Mouse (Mus musculus) hindbrain, embryonic 13.5 days (tissue): ENCODE results near the gene Gm9046. TPM values are rescaled to one million over a fixed set of nuclear protein-coding genes. Genes with fewer than 3 reads are reported as not detected.
A peak's percentile ranks its signal among the peaks of the same experiment; 100 is the strongest.
"Not testable (repeated sequence)": the region's sequence is repeated elsewhere in the genome, so short reads cannot be mapped to it uniquely, and the experiment has no call there.

ENCODE experiments used
- ATAC-seq: fragments of 200-750 bp; cut with Nextera tagmentation; 2 replicates; pipeline ENCODE4 v1.8.0; 2017; ENCODE audit warnings: moderate TSS enrichment; ENCODE audit not compliant: low FRiP score
- H3K27ac ChIP-seq: fragments of 300-500 bp; sonication (generic); 2 replicates; pipeline ENCODE4 v1.5.1; 2015; ENCODE audit warnings: inconsistent platforms, mild to moderate bottlenecking, moderate library complexity
- H3K27me3 ChIP-seq: fragments of 300-500 bp; sonication (generic); 2 replicates; pipeline ENCODE4 v1.6.1; 2015; ENCODE audit warnings: mild to moderate bottlenecking, inconsistent platforms
- H3K36me3 ChIP-seq: fragments of 300-500 bp; sonication (generic); 2 replicates; pipeline ENCODE4 v1.6.1; 2015; ENCODE audit warnings: mild to moderate bottlenecking, inconsistent platforms
- H3K4me1 ChIP-seq: fragments of 300-500 bp; sonication (generic); replicated peaks from 2 replicates; pipeline ENCODE4 v1.6.1; 2015; ENCODE audit warnings: inconsistent platforms
- H3K4me2 ChIP-seq: fragments of 300-500 bp; sonication (generic); 2 replicates; pipeline ENCODE4 v1.6.1; 2015; ENCODE audit warnings: inconsistent platforms, mild to moderate bottlenecking, moderate library complexity
- H3K4me3 ChIP-seq: fragments of 300-500 bp; sonication (generic); 2 replicates; pipeline ENCODE4 v1.5.1; 2015; ENCODE audit warnings: mild to moderate bottlenecking, inconsistent platforms
- H3K9ac ChIP-seq: fragments of 300-500 bp; sonication (generic); 2 replicates; pipeline ENCODE4 v1.6.1; 2015; ENCODE audit warnings: mild to moderate bottlenecking, inconsistent platforms
- H3K9me3 ChIP-seq: fragments of 300-500 bp; sonication (generic); 2 replicates; pipeline ENCODE4 v1.6.1; 2016; ENCODE audit warnings: inconsistent platforms
- WGBS: fragments of 180-500 bp; shearing (Covaris S2); methylation state at CpG from one replicate; pipeline ENCODE4 v1.1.7; 2015; 5-methylcytosine and 5-hydroxymethylcytosine counted together
- polyA plus RNA-seq: library from polyadenylated mRNA; unstranded; fragments of >200 nt; fragmentation: Nextera tagmentation; extraction: Ambion mirVana; gene quantifications from 2 replicates; pipeline ENCODE4 v1.2.1, GENCODE M21; 2015

The Gm9046 gene
- polyA plus RNA-seq = not detected in 2 replicates

DNA sequence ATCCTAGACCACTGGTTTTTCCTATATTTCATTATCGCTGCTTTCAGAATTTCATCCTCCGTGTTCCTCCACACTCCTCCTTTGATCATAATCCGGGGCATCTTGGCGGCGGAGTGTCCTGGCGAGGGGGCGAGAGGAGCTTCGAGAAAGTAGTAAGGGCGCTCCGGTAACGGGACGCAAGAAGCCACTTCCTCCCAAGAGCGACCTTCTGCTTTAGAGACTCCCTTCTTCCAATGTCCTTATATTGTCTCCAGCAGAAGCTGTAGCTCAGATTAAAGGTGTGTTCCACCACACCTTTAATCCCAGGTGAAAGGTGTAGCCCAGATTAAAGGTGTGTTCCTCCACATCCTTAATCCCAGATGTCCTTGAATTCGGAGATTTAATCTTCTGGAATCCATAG, at the start of gene Gm9046:
Gm9046 (minus strand) TSS at position 101 of the 400 bp plus-strand sequence.
- no CpG with 5 or more reads among the region's 14 CpGs for WGBS
- H3K4me2 ChIP-seq, H3K27ac ChIP-seq, H3K27me3 ChIP-seq, H3K4me1 ChIP-seq, H3K9me3 ChIP-seq, ATAC-seq, H3K36me3 ChIP-seq, H3K4me3 ChIP-seq, H3K9ac ChIP-seq: not testable (repeated sequence)

DNA sequence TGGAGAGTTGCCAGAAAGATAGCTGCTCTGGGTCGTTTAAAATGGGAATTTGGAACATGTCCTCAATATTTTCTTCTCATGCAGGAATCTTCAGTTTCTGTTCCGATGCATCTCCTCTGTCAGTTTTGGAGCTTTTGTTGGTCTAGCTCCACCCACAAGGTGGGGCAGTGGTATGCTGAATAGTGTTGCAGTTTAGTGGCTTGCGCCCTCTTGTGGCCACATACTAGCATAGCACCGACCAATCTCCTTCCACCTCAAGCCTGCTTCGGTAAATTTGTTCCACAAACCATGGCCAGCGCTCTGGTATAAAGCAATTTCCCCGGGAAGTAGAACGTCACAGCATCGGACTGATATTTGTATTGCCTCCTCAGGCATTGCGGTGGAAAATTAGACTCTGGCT, 27.4 kb upstream of the Gm9046 start:
- H3K4me3 ChIP-seq = 0 out of 2 replicates have a peak overlapping the region, but pooled peaks have one; percentile 15
- H3K27ac ChIP-seq = no peak overlapping the region
- no peak overlapping the region for H3K9ac ChIP-seq
- no peaks in the 10 kb centered on the region for H3K4me1 ChIP-seq
- ATAC-seq = peak; percentile 88
- H3K4me2 ChIP-seq = peak overlapping the region; percentile 36
- H3K27me3 ChIP-seq = 0 out of 2 replicates have a peak, but pooled peaks cover 4% of the 10 kb centered on the region
- H3K36me3 ChIP-seq = no peaks in the 10 kb centered on the region
- 8% methylated on average over 10 of the region's 10 CpGs for WGBS
- no peaks in the 10 kb centered on the region for H3K9me3 ChIP-seq

DNA sequence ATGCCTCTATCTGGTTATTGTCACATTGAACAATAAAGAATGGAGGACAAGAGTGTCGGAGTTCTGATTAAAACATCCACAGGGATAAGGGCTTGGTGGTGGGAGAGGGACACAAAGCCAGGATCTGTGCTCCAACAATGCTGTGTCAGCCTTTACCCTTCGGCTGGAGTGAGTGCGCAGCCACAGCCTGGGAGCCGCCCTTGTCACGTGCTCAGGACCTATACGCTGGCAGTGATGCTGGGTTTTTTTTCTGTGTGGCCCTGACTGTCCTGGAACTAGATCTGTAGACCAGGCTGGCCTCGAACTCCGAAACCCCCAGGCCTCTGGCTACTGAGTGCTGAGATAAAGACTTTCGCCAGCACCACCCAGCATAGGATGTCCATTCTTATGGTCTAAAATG, 26.5 kb upstream of the Gm9046 start:
- Histone ChIP-seq H3K4me3 (no peak overlapping the region), H3K9me3 (no peaks in the 10 kb centered on the region), H3K36me3 (no peaks in the 10 kb centered on the region), H3K27me3 (0 out of 2 replicates have a peak, but pooled peaks cover 4% of the 10 kb centered on the region), H3K4me1 (no peaks in the 10 kb centered on the region), H3K9ac (no peak overlapping the region), H3K4me2 (no peak overlapping the region), H3K27ac (no peak overlapping the region)
- ATAC-seq = no peak
- WGBS = 80% methylated on average over 9 of the region's 9 CpGs

DNA sequence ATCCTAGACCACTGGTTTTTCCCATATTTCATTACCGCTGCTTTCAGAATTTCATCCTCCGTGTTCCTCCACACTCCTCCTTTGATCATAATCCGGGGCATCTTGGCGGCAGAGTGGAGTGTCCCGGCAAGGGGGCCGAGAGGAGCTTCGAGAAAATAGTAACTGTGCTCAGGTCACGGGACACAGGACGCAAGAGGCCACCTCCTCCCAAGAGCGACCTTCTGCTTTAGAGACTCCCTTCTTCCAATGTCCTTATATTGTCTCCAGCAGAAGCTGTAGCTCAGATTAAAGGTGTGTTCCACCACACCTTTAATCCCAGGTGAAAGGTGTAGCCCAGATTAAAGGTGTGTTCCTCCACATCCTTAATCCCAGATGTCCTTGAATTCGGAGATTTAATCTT, 10.9 kb upstream of the Gm9046 start, which contains the start of gene Gm9049:
Gm9049 (minus strand) TSS at position 101 of the 400 bp plus-strand sequence.
- H3K4me2 ChIP-seq, H3K4me3 ChIP-seq, H3K36me3 ChIP-seq, H3K9me3 ChIP-seq, H3K27me3 ChIP-seq, H3K9ac ChIP-seq, ATAC-seq, H3K27ac ChIP-seq, H3K4me1 ChIP-seq: not testable (repeated sequence)
- WGBS = 75% methylated on average over 1 of the region's 11 CpGs

DNA sequence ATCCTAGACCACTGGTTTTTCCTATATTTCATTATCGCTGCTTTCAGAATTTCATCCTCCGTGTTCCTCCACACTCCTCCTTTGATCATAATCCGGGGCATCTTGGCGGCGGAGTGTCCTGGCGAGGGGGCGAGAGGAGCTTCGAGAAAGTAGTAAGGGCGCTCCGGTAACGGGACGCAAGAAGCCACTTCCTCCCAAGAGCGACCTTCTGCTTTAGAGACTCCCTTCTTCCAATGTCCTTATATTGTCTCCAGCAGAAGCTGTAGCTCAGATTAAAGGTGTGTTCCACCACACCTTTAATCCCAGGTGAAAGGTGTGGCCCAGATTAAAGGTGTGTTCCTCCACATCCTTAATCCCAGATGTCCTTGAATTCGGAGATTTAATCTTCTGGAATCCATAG, 5.5 kb upstream of the Gm9046 start, which contains the start of gene Gm9048:
Gm9048 (minus strand) TSS at position 101 of the 400 bp plus-strand sequence.
- H3K4me2 ChIP-seq, H3K27me3 ChIP-seq, H3K9me3 ChIP-seq, H3K36me3 ChIP-seq, H3K4me3 ChIP-seq, H3K27ac ChIP-seq, H3K4me1 ChIP-seq, H3K9ac ChIP-seq, ATAC-seq: not testable (repeated sequence)
- 67% methylated on average over 1 of the region's 14 CpGs for WGBS

DNA sequence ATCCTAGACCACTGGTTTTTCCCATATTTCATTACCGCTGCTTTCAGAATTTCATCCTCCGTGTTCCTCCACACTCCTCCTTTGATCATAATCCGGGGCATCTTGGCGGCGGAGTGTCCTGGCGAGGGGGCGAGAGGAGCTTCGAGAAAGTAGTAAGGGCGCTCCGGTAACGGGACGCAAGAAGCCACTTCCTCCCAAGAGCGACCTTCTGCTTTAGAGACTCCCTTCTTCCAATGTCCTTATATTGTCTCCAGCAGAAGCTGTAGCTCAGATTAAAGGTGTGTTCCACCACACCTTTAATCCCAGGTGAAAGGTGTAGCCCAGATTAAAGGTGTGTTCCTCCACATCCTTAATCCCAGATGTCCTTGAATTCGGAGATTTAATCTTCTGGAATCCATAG, 5.3 kb downstream of the Gm9046 start, which contains the start of gene Gm9045:
Gm9045 (minus strand) TSS at position 101 of the 400 bp plus-strand sequence.
- not testable (repeated sequence) for H3K4me1 ChIP-seq, H3K4me3 ChIP-seq, H3K27me3 ChIP-seq, H3K27ac ChIP-seq, H3K36me3 ChIP-seq, H3K9me3 ChIP-seq, ATAC-seq, H3K4me2 ChIP-seq, H3K9ac ChIP-seq
- no CpG with 5 or more reads among the region's 14 CpGs for WGBS

DNA sequence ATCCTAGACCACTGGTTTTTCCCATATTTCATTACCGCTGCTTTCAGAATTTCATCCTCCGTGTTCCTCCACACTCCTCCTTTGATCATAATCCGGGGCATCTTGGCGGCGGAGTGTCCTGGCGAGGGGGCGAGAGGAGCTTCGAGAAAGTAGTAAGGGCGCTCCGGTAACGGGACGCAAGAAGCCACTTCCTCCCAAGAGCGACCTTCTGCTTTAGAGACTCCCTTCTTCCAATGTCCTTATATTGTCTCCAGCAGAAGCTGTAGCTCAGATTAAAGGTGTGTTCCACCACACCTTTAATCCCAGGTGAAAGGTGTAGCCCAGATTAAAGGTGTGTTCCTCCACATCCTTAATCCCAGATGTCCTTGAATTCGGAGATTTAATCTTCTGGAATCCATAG, 10.7 kb downstream of the Gm9046 start, which contains the start of gene Gm9044:
Gm9044 (minus strand) TSS at position 101 of the 400 bp plus-strand sequence.
- not testable (repeated sequence) for H3K27ac ChIP-seq, H3K27me3 ChIP-seq, H3K9ac ChIP-seq, H3K4me3 ChIP-seq, H3K9me3 ChIP-seq, H3K4me2 ChIP-seq, H3K36me3 ChIP-seq, ATAC-seq, H3K4me1 ChIP-seq
- WGBS = no CpG with 5 or more reads among the region's 14 CpGs

DNA sequence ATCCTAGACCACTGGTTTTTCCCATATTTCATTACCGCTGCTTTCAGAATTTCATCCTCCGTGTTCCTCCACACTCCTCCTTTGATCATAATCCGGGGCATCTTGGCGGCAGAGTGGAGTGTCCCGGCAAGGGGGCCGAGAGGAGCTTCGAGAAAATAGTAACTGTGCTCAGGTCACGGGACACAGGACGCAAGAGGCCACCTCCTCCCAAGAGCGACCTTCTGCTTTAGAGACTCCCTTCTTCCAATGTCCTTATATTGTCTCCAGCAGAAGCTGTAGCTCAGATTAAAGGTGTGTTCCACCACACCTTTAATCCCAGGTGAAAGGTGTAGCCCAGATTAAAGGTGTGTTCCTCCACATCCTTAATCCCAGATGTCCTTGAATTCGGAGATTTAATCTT, 16.2 kb downstream of the Gm9046 start, which contains the start of gene Gm9040:
Gm9040 (minus strand) TSS at position 101 of the 400 bp plus-strand sequence.
- H3K4me1 ChIP-seq, H3K27me3 ChIP-seq, H3K4me2 ChIP-seq, H3K4me3 ChIP-seq, H3K27ac ChIP-seq, ATAC-seq, H3K9me3 ChIP-seq, H3K36me3 ChIP-seq, H3K9ac ChIP-seq: not testable (repeated sequence)
- WGBS = no CpG with 5 or more reads among the region's 11 CpGs

DNA sequence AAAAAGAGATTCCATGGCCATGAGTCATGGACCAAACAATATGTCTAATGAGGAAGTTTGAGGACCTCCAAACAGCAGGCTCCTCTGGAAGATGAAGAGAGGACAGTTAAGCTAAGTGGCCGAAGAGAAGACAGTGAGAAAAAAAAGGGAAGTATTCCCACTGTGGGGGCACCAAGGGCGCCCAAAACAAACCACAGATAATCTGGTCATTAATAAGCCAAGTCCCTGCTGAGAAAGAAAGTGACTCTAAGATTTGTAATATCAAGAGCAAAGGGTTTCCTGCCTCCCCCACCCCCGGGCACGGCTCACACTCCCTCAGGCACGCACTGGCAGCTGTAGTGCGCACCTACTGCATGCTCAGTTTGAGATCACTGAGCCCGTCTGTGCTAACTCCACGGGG, 24.0 kb downstream of the Gm9046 start:
- Histone ChIP-seq H3K4me1 (no peaks in the 10 kb centered on the region), H3K27me3 (no peaks in the 10 kb centered on the region), H3K4me3 (no peak overlapping the region), H3K9me3 (no peaks in the 10 kb centered on the region), H3K36me3 (no peaks in the 10 kb centered on the region), H3K27ac (no peak overlapping the region), H3K4me2 (no peak overlapping the region), H3K9ac (no peak overlapping the region)
- no peak for ATAC-seq
- WGBS = 86% methylated on average over 8 of the region's 8 CpGs

DNA sequence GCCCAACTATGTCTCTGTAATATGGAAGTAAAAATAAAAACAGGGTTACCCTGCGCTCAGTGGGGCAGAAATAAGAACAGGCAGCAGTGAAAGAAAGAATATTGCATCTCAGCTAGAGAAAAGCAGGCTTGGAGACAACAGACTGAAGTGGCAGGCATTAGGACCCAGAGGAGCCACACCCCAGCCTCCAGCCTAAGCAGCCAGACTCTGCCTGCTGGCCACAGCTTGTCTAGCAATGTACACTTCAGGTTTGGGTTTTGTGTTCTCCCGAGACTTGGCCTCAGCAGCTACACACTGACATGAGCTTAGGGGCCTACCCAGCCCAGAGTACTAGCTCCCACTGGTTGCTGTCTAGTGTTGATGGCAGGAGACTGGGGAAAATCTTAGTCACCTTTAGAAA, 40.9 kb downstream of the Gm9046 start:
- WGBS = 47% methylated on average over 2 of the region's 2 CpGs
- ATAC-seq, H3K4me3 ChIP-seq, H3K9ac ChIP-seq, H3K36me3 ChIP-seq, H3K4me2 ChIP-seq, H3K9me3 ChIP-seq, H3K27ac ChIP-seq, H3K27me3 ChIP-seq, H3K4me1 ChIP-seq: not testable (repeated sequence)

DNA sequence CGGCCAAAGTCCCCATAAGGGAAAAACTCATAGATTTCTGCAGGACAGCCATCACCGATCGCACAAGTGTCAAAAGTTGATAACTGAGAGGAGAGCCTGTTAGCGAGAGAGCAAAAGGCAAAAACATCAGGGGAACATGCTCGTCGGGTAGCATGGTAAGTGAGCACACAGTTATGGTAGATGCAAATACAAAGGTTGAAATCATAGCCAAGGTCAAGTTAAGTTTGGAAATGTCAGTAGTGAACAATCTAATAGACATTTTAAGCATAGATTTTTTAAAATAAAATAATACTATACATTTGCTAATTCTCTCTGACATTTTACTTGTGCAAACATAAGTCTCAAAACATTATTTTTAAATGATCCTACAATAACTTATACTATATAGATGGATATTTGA, 48.1 kb downstream of the Gm9046 start, which contains the start of gene Iltifb:
Iltifb (minus strand) TSS at position 101 of the 400 bp plus-strand sequence.
- H3K9ac ChIP-seq = no peak within 1 kb of the TSS
- no peak within 1 kb of the TSS for H3K4me2 ChIP-seq
- no peaks in the 10 kb centered on the region for H3K4me1 ChIP-seq
- H3K27me3 ChIP-seq = no peaks in the 10 kb centered on the region
- H3K4me3 ChIP-seq = no peak within 1 kb of the TSS
- no peaks in the 10 kb centered on the region for H3K36me3 ChIP-seq
- no peak within 1 kb of the TSS for H3K27ac ChIP-seq
- ATAC-seq = no peak
- no peaks in the 10 kb centered on the region for H3K9me3 ChIP-seq
- 94% methylated on average over 6 of the region's 6 CpGs for WGBS
